ENCODE assay signal across 8 mouse cellular contexts in genomic region chr14:47514816-47515453, GRCm38 (mm10). TPM values are rescaled to one million over a fixed set of nuclear protein-coding genes. Genes with fewer than 3 reads are reported as not detected.
A peak's percentile ranks its signal among the peaks of the same experiment; 100 is the strongest.
DNase-seq lines count a peak whose midpoint lies in the region; ATAC-seq and TF ChIP-seq lines count a peak whose summit lies in the region.

No protein-coding gene starts in this region.

- H3K27me3 ChIP-seq in intestine, embryonic 14.5 days (replicated peaks; ENCODE audit: control insufficient read depth, insufficient read depth, low read length), result no peaks in the 10 kb centered on the region

- H3K9me3 ChIP-seq in intestine, embryonic 14.5 days (ENCODE audit: control insufficient read depth, low read length), result no peaks in the 10 kb centered on the region

- H3K4me2 ChIP-seq in intestine, embryonic 14.5 days (ENCODE audit: low read length), result peak overlapping the region; percentile 7; the same call in 1 of the 2 replicates

- peak overlapping the region; percentile 9; the same call in 1 of the 2 replicates for H3K4me3 ChIP-seq in bone marrow macrophage, adult 2 months (ENCODE audit: insufficient read depth, low read length)
- H3K4me3 ChIP-seq in intestine, embryonic 14.5 days (ENCODE audit: low read depth, low read length), result no peak overlapping the region
- H3K4me3 ChIP-seq in lung, adult 2 months (replicated peaks; ENCODE audit: extremely low read depth, low read depth, low read length), result no peak overlapping the region

- H3K4me1 ChIP-seq in bone marrow macrophage, adult 2 months (ENCODE audit: control insufficient read depth, insufficient read depth, low read length), result peaks cover 52% of the 10 kb centered on the region
- H3K4me1 ChIP-seq in intestine, embryonic 14.5 days (replicated peaks; ENCODE audit: control insufficient read depth, insufficient read depth, low read length), result no peaks in the 10 kb centered on the region
- H3K4me1 ChIP-seq in lung, adult 2 months (ENCODE audit: control insufficient read depth, insufficient read depth, low read length), result peaks cover 4% of the 10 kb centered on the region; the same call in 1 of the 2 replicates

- 40% methylated on average over 7 of the region's 7 CpGs for WGBS in intestine, embryonic 14.5 days
- WGBS in lung, adult 2 months, result 17% methylated on average over 7 of the region's 7 CpGs

- H3K36me3 ChIP-seq in intestine, embryonic 14.5 days (ENCODE audit: control insufficient read depth, insufficient read depth, low read length), result no peaks in the 10 kb centered on the region

- TF ChIP-seq CTCF in bone marrow macrophage, adult 2 months (IDR thresholded peaks at IDR 0.05; ENCODE audit: low read depth, low read length), result no peak
- TF ChIP-seq CTCF in lung, adult 2 months (IDR thresholded peaks at IDR 0.05; ENCODE audit: insufficient read depth, low read length), result no peak

- ATAC-seq in intestine, embryonic 14.5 days (replicated peaks; ENCODE audit: low FRiP score, low TSS enrichment, low read depth), result peak; percentile 87

- no peak for TF ChIP-seq POLR2A in bone marrow macrophage, adult 2 months (IDR thresholded peaks at IDR 0.05; ENCODE audit: borderline replicate concordance, low read depth, low read length)
- TF ChIP-seq POLR2A in lung, adult 2 months (IDR thresholded peaks at IDR 0.05; ENCODE audit: borderline replicate concordance, extremely low read depth, low read depth, low read length), result peak; percentile 42; the same call in 1 of the 2 replicates

- peak; percentile 16 for DNase-seq in embryo, embryonic 10.5 days (ENCODE audit: low spot score)
- DNase-seq in embryo, embryonic 10 days (ENCODE audit: low spot score), result no peak
- DNase-seq in intestine, embryonic 14.5 days (ENCODE audit: low spot score), result peak; percentile 67
- peak; percentile 37 for DNase-seq in lung, adult 2 months
- DNase-seq in thymus, postnatal 25 days, result no peak
- no peak for DNase-seq in thymus, postnatal 10 days (ENCODE audit: low spot score in 2 of 2)
- DNase-seq in gastrocnemius, postnatal 25 days, result no peak

- H3K27ac ChIP-seq in bone marrow macrophage, adult 2 months (ENCODE audit: insufficient read depth, low read depth, low read length), result peak overlapping the region; percentile 74
- H3K27ac ChIP-seq in intestine, embryonic 14.5 days (ENCODE audit: low read depth), result peak overlapping the region; percentile 79

- H3K9ac ChIP-seq in intestine, embryonic 14.5 days (ENCODE audit: low read length), result no peak overlapping the region

RNA-seq across cellular contexts. Expression of gene Atg14, which starts 55.5 kb away (rescaled TPM):
- polyA plus RNA-seq in bone marrow macrophage, adult 2 months (2012; ENCODE audit: insufficient read depth, insufficient read length, missing spikeins), result 14.0 and 16.7 TPM in 2 replicates
- 13.6 and 16.2 TPM in 2 replicates for polyA plus RNA-seq in intestine, embryonic 14.5 days (2014; fragmentation: Nextera tagmentation; extraction: Ambion mirVana)
- polyA plus RNA-seq in lung, adult 2 months (2012; rRNA removed), result 8.9 and 11.4 TPM in 2 replicates
- total RNA-seq in gastrocnemius, postnatal 25 days (2021), result 1 to 10 TPM; 5.3 to 6.4 TPM

Comparison
In these comparisons a context has a peak if more than half of its experiments do, and no peak if none do; other contexts are left out.
1. DNase-seq: peak in embryo, embryonic 10.5 days (single experiment), intestine, embryonic 14.5 days (single experiment) and lung, adult 2 months (single experiment); none in embryo, embryonic 10 days (single experiment), thymus, postnatal 25 days (single experiment), thymus, postnatal 10 days (0 of 2) and gastrocnemius, postnatal 25 days (single experiment).